In genomic region chr1:128082800-128083199, GRCm38 (mm10) we compare ENCODE assay signal across 9 mouse cellular contexts. TPM values are rescaled to one million over a fixed set of nuclear protein-coding genes. Genes with fewer than 3 reads are reported as not detected.
DNase-seq lines count a peak whose midpoint lies in the region; ATAC-seq lines count a peak whose summit lies in the region.
"Had no signal": no experiment of that assay in that cellular context is flagged by ENCODE, and none has a peak within 500 bp of the region (broad histone marks: within the 10 kb centered on the region; RNA-seq: fewer than 3 reads in every experiment).

No protein-coding gene starts in this region.

- DNase-seq in heart, adult 9 months (ENCODE audit: low spot score in 2 of 2) = no peak
- DNase-seq in liver, embryonic 13.5 days = no peak
- DNase-seq in kidney, postnatal 10 days = peak; percentile 32
- no peak for DNase-seq in ovary, postnatal 10 days (ENCODE audit: low spot score)

- H3K4me3 ChIP-seq in heart, embryonic 15.5 days = no peak overlapping the region
- H3K4me3 ChIP-seq in liver, embryonic 13.5 days (replicated peaks) = no peak overlapping the region
- H3K4me3 ChIP-seq in liver, embryonic 12.5 days = no peak overlapping the region
- no peak overlapping the region for H3K4me3 ChIP-seq in forebrain, embryonic 15.5 days

- no peaks in the 10 kb centered on the region for H3K36me3 ChIP-seq in heart, embryonic 15.5 days
- no peaks in the 10 kb centered on the region for H3K36me3 ChIP-seq in liver, embryonic 13.5 days
- peaks cover 14% of the 10 kb centered on the region for H3K36me3 ChIP-seq in liver, embryonic 12.5 days
- H3K36me3 ChIP-seq in forebrain, embryonic 15.5 days = no peaks in the 10 kb centered on the region

- H3K9me3 ChIP-seq in heart, embryonic 15.5 days (replicated peaks) = no peaks in the 10 kb centered on the region
- H3K9me3 ChIP-seq in liver, embryonic 13.5 days (replicated peaks) = no peaks in the 10 kb centered on the region
- H3K9me3 ChIP-seq in liver, embryonic 12.5 days (replicated peaks) = no peaks in the 10 kb centered on the region
- H3K9me3 ChIP-seq in forebrain, embryonic 15.5 days = no peaks in the 10 kb centered on the region
- H3K9me3 ChIP-seq: G1E had no signal

- H3K4me2 ChIP-seq in heart, embryonic 15.5 days = no peak overlapping the region
- no peak overlapping the region for H3K4me2 ChIP-seq in liver, embryonic 13.5 days
- no peak overlapping the region for H3K4me2 ChIP-seq in liver, embryonic 12.5 days
- H3K4me2 ChIP-seq in forebrain, embryonic 15.5 days (replicated peaks) = no peak overlapping the region

- H3K27ac ChIP-seq in heart, embryonic 15.5 days = no peak overlapping the region
- H3K27ac ChIP-seq in liver, embryonic 13.5 days = no peak overlapping the region
- no peak overlapping the region for H3K27ac ChIP-seq in liver, embryonic 12.5 days
- no peak overlapping the region for H3K27ac ChIP-seq in forebrain, embryonic 15.5 days (replicated peaks)

- no peaks in the 10 kb centered on the region for H3K27me3 ChIP-seq in heart, embryonic 15.5 days
- no peaks in the 10 kb centered on the region for H3K27me3 ChIP-seq in liver, embryonic 13.5 days
- no peaks in the 10 kb centered on the region for H3K27me3 ChIP-seq in liver, embryonic 12.5 days (replicated peaks)
- no peaks in the 10 kb centered on the region for H3K27me3 ChIP-seq in forebrain, embryonic 15.5 days

- WGBS in heart, embryonic 15.5 days = 75% methylated on average over 7 of the region's 7 CpGs
- 82% methylated on average over 7 of the region's 7 CpGs for WGBS in liver, embryonic 13.5 days (ENCODE audit: insufficient replicate concordance)
- 83% methylated on average over 7 of the region's 7 CpGs for WGBS in liver, embryonic 12.5 days (ENCODE audit: insufficient replicate concordance)
- 64% methylated on average over 7 of the region's 7 CpGs for WGBS in forebrain, embryonic 15.5 days

- 0 out of 2 replicates have a peak, but pooled peaks have one; percentile 18 for ATAC-seq in heart, embryonic 15.5 days (replicated peaks; ENCODE audit: insufficient number of reproducible peaks, insufficient read depth, low FRiP score, low read depth)
- ATAC-seq in liver, embryonic 13.5 days (ENCODE audit: low read depth) = peak; percentile 48
- no peak for ATAC-seq in liver, embryonic 12.5 days
- peak; percentile 51 for ATAC-seq in forebrain, embryonic 15.5 days (replicated peaks)
- no peak for ATAC-seq in megakaryocyte progenitor cell, adult 5-6 weeks (replicated peaks; ENCODE audit: poor library complexity)

- peaks cover 10% of the 10 kb centered on the region for H3K4me1 ChIP-seq in heart, embryonic 15.5 days (replicated peaks)
- H3K4me1 ChIP-seq in liver, embryonic 13.5 days (replicated peaks) = peaks cover 9% of the 10 kb centered on the region; the same call in 1 of the 2 replicates
- peaks cover 8% of the 10 kb centered on the region for H3K4me1 ChIP-seq in liver, embryonic 12.5 days
- no peaks in the 10 kb centered on the region for H3K4me1 ChIP-seq in forebrain, embryonic 15.5 days

- no peak overlapping the region for H3K9ac ChIP-seq in heart, embryonic 15.5 days
- no peak overlapping the region for H3K9ac ChIP-seq in liver, embryonic 13.5 days
- H3K9ac ChIP-seq in liver, embryonic 12.5 days = no peak overlapping the region
- H3K9ac ChIP-seq in forebrain, embryonic 15.5 days (replicated peaks) = no peak overlapping the region

RNA-seq across cellular contexts. Expression of gene Zranb3, which starts 20.0 kb away (rescaled TPM):
- polyA plus RNA-seq in heart, embryonic 15.5 days (2015; fragmentation: Nextera tagmentation; extraction: Ambion mirVana) = 5.3 and 5.7 TPM in 2 replicates
- 4.7 and 5.3 TPM in 2 replicates for polyA plus RNA-seq in liver, embryonic 13.5 days (2015; fragmentation: Nextera tagmentation; extraction: Ambion mirVana)
- polyA plus RNA-seq in liver, embryonic 12.5 days (2016; fragmentation: Nextera tagmentation; extraction: Ambion mirVana) = 7.0 and 7.5 TPM in 2 replicates
- 4.7 and 4.9 TPM in 2 replicates for polyA plus RNA-seq in forebrain, embryonic 15.5 days (2015; fragmentation: Nextera tagmentation; extraction: Ambion mirVana)
- total RNA-seq in megakaryocyte progenitor cell, adult 5-6 weeks (2015) = 9.1 and 13.2 TPM in 2 replicates
- total RNA-seq in megakaryocyte progenitor cell, adult 5-6 weeks (2017) = 12.9 and 14.1 TPM in 2 replicates

RNA-seq across cellular contexts. Expression of gene R3hdm1, which starts 20.3 kb away (rescaled TPM):
- polyA plus RNA-seq in heart, embryonic 15.5 days (2015; fragmentation: Nextera tagmentation; extraction: Ambion mirVana) = 46.2 and 46.6 TPM in 2 replicates
- 33.7 and 39.5 TPM in 2 replicates for polyA plus RNA-seq in liver, embryonic 13.5 days (2015; fragmentation: Nextera tagmentation; extraction: Ambion mirVana)
- 48.3 and 48.7 TPM in 2 replicates for polyA plus RNA-seq in liver, embryonic 12.5 days (2016; fragmentation: Nextera tagmentation; extraction: Ambion mirVana)
- 96.8 and 99.4 TPM in 2 replicates for polyA plus RNA-seq in forebrain, embryonic 15.5 days (2015; fragmentation: Nextera tagmentation; extraction: Ambion mirVana)
- total RNA-seq in megakaryocyte progenitor cell, adult 5-6 weeks (2015) = 177 and 192 TPM in 2 replicates
- 34.4 and 62.2 TPM in 2 replicates for total RNA-seq in megakaryocyte progenitor cell, adult 5-6 weeks (2017)

Comparison
In these comparisons a context has a peak if more than half of its experiments do, and no peak if none do; other contexts are left out.
1. ATAC-seq: peak in heart, embryonic 15.5 days (single experiment), liver, embryonic 13.5 days (single experiment) and forebrain, embryonic 15.5 days (single experiment); none in liver, embryonic 12.5 days (single experiment) and megakaryocyte progenitor cell, adult 5-6 weeks (single experiment).